Mouse (Mus musculus): ENCODE data around the gene Pramel1.

DNA sequence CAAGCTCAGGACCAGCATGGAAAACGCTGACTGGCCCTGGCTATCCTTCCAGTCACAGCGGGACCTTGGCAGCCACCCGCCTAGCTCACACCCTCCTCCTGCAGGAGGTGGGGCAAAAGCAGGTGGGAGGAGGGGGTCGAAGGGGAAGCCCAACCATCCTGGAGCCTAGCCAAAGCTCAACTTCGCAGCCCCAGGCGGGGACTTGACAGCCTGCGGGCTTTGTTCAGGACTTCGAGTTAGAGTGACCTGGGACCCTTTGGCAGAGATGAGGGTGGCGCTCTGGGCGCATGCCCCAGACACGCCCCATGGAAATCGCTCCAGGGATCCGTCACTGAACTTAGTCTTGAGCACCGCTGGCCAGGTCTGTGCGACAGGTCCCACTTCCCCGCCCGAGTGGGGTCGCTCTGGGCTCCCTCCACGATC, 44.7 kb upstream of the Pramel1 start, which contains the start of gene Lrrc38:
- TF ChIP-seq CTCF (IDR thresholded peaks at IDR 0.05; ENCODE audit: low read depth) (no peak), EP300 (IDR thresholded peaks at IDR 0.05; ENCODE audit: low read depth) (no peak)
